Mouse (Mus musculus): ENCODE results near the gene Hist1h2br.
"Not testable (repeated sequence)": the region's sequence is repeated elsewhere in the genome, so short reads cannot be mapped to it uniquely, and the experiment has no call there.

Hist1h2br gene

GRCm38 (mm10) chr13:21833461-21833860 is at the start of gene Hist1h2br, which contains the start of gene Hist1h2ap:
Gene Hist1h2br, plus strand, starts transcription at chr13:21833743.
Gene Hist1h2ap, minus strand, starts transcription at chr13:21833507.
- DNase-seq (ENCODE audit: low spot score in 2 of 2), result not testable (repeated sequence)

GRCm38 (mm10) chr13:21784311-21784710 is 49.2 kb upstream of the Hist1h2br start:
- DNase-seq (ENCODE audit: low spot score in 2 of 2), result no peak

GRCm38 (mm10) chr13:21786189-21786898 is 47.2 kb upstream of the Hist1h2br start:
- no peak for DNase-seq (ENCODE audit: low spot score in 2 of 2)

GRCm38 (mm10) chr13:21786899-21787629 is 46.5 kb upstream of the Hist1h2br start, which contains the start of the genes Hist1h2an and Hist1h2bp:
Gene Hist1h2an, minus strand, starts transcription at chr13:21787218.
Gene Hist1h2bp, plus strand, starts transcription at chr13:21787461.
- peak; percentile 92 to 95 for DNase-seq (ENCODE audit: low spot score in 2 of 2)

- no peak for DNase-seq (ENCODE audit: low spot score in 2 of 2)
Observed at GRCm38 (mm10) chr13:21787760-21788593, 45.6 kb upstream of the Hist1h2br start.

- DNase-seq (ENCODE audit: low spot score in 2 of 2), result no peak
Observed at GRCm38 (mm10) chr13:21789925-21790324, 43.6 kb upstream of the Hist1h2br start.

GRCm38 (mm10) chr13:21790601-21791283 is 42.8 kb upstream of the Hist1h2br start:
- no peak for DNase-seq (ENCODE audit: low spot score in 2 of 2)

GRCm38 (mm10) chr13:21795584-21795983 is 38.0 kb upstream of the Hist1h2br start:
- DNase-seq (ENCODE audit: low spot score in 2 of 2), result no peak

- DNase-seq (ENCODE audit: low spot score in 2 of 2), result not testable (repeated sequence)
Observed at GRCm38 (mm10) chr13:21797163-21797562, 36.4 kb upstream of the Hist1h2br start.

GRCm38 (mm10) chr13:21803058-21803457 is 30.5 kb upstream of the Hist1h2br start:
- DNase-seq (ENCODE audit: low spot score in 2 of 2), result not testable (repeated sequence)

GRCm38 (mm10) chr13:21810073-21810472 is 23.5 kb upstream of the Hist1h2br start, which contains the start of the genes Hist1h2bq and Hist1h2ao:
Gene Hist1h2bq, minus strand, starts transcription at chr13:21810197.
Gene Hist1h2ao, plus strand, starts transcription at chr13:21810465.
- not testable (repeated sequence) for DNase-seq (ENCODE audit: low spot score in 2 of 2)

GRCm38 (mm10) chr13:21811074-21811473 is 22.5 kb upstream of the Hist1h2br start:
- DNase-seq (ENCODE audit: low spot score in 2 of 2), result not testable (repeated sequence)

- peak in 1 of 2 experiments; percentile 39 for DNase-seq (ENCODE audit: low spot score in 2 of 2)
Observed at GRCm38 (mm10) chr13:21811539-21811938, 22.0 kb upstream of the Hist1h2br start, which contains the start of gene Hist1h4m. Gene Hist1h4m, plus strand, starts transcription at chr13:21811746.

GRCm38 (mm10) chr13:21812092-21812491 is 21.5 kb upstream of the Hist1h2br start:
- DNase-seq (ENCODE audit: low spot score in 2 of 2), result not testable (repeated sequence)

- not testable (repeated sequence) for DNase-seq (ENCODE audit: low spot score in 2 of 2)
Observed at GRCm38 (mm10) chr13:21820082-21820890, 13.3 kb upstream of the Hist1h2br start.

- no peak for DNase-seq (ENCODE audit: low spot score in 2 of 2)
Observed at GRCm38 (mm10) chr13:21828511-21828910, 5.0 kb upstream of the Hist1h2br start.

GRCm38 (mm10) chr13:21830344-21830743 is 3.2 kb upstream of the Hist1h2br start:
- no peak for DNase-seq (ENCODE audit: low spot score in 2 of 2)

GRCm38 (mm10) chr13:21831418-21832394 is 1.8 kb upstream of the Hist1h2br start, which contains the start of gene Hist1h4n:
Gene Hist1h4n, minus strand, starts transcription at chr13:21832196.
- DNase-seq (ENCODE audit: low spot score in 2 of 2), result peak; percentile 24 to 45

GRCm38 (mm10) chr13:21840508-21840907 is 7.0 kb downstream of the Hist1h2br start:
- not testable (repeated sequence) for DNase-seq (ENCODE audit: low spot score in 2 of 2)

Data from right cerebral cortex, postnatal 10 days (tissue).